Mouse (Mus musculus): ENCODE measurements at regions not wholly inside any gene's neighbourhood (a gene's known extent, or its start where the extent isn't known, plus 50 kb on each side); places are given as distances from the start of the nearest gene placed in this dataset.

DNA sequence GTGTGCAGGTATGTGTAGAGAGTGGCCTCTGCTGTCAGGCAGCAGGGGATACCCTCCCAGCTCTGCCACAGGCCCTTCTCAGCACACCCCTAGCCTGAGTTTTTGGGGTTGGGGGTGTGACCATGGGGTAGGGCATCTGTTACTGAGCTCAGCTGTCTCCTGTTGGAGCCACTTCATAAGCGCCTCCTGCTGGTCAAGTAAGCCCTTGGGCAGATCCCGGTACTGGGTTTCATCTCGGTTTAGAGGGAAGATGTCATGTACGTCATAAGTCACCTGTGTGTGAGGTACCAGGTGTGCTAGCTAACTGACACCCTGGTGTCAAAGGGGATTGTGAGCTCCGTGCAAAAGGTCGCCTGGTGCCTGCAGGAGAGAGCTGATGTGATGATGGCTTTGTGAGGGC lies 328.2 kb upstream of the Dio3 start:
- Histone ChIP-seq H3K36me3 (ENCODE audit: control insufficient read depth, insufficient read depth) (no peaks in the 10 kb centered on the region), H3K9ac (replicated peaks; ENCODE audit: low read depth, low read length) (no peak overlapping the region), H3K4me2 (ENCODE audit: low read length) (no peak overlapping the region), H3K27me3 (replicated peaks; ENCODE audit: control insufficient read depth, insufficient read depth, low read length) (no peaks in the 10 kb centered on the region), H3K4me1 (replicated peaks; ENCODE audit: control insufficient read depth, insufficient read depth, low read length) (peaks cover 13% of the 10 kb centered on the region; the same call in 1 of the 2 replicates), H3K4me3 (replicated peaks; ENCODE audit: low read length) (no peak overlapping the region), H3K27ac (ENCODE audit: low read length) (no peak overlapping the region), H3K9me3 (ENCODE audit: control insufficient read depth, low read length) (no peaks in the 10 kb centered on the region)
- ATAC-seq = no peak
- WGBS = 65% methylated on average over 6 of the region's 6 CpGs

DNA sequence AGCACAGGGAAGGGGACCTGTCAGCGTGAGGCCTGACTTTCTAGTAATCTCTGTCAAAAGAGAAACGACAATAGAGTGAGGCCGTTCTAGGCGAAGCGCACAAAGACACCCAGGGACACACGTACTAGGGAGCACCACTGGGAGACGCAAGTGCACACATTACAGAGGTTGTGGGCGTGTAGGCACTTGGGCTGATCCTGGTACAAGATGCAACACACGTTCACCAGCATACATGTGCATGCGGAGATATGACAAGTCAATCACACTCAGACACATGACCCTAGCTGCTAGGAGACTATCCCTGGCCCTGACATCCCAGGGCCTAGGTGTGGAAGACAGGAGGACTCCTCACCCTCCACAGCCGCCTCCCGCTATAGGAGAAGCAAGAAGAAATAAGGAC lies 327.4 kb upstream of the Dio3 start:
- H3K36me3 ChIP-seq (ENCODE audit: control insufficient read depth, insufficient read depth) = no peaks in the 10 kb centered on the region
- no peaks in the 10 kb centered on the region for H3K27me3 ChIP-seq (replicated peaks; ENCODE audit: control insufficient read depth, insufficient read depth, low read length)
- H3K4me3 ChIP-seq (replicated peaks; ENCODE audit: low read length) = no peak overlapping the region
- no peak overlapping the region for H3K9ac ChIP-seq (replicated peaks; ENCODE audit: low read depth, low read length)
- H3K4me1 ChIP-seq (replicated peaks; ENCODE audit: control insufficient read depth, insufficient read depth, low read length) = peaks cover 13% of the 10 kb centered on the region; the same call in 1 of the 2 replicates
- ATAC-seq = no peak
- H3K4me2 ChIP-seq (ENCODE audit: low read length) = no peak overlapping the region
- 81% methylated on average over 12 of the region's 12 CpGs for WGBS
- no peak overlapping the region for H3K27ac ChIP-seq (ENCODE audit: low read length)
- no peaks in the 10 kb centered on the region for H3K9me3 ChIP-seq (ENCODE audit: control insufficient read depth, low read length)

DNA sequence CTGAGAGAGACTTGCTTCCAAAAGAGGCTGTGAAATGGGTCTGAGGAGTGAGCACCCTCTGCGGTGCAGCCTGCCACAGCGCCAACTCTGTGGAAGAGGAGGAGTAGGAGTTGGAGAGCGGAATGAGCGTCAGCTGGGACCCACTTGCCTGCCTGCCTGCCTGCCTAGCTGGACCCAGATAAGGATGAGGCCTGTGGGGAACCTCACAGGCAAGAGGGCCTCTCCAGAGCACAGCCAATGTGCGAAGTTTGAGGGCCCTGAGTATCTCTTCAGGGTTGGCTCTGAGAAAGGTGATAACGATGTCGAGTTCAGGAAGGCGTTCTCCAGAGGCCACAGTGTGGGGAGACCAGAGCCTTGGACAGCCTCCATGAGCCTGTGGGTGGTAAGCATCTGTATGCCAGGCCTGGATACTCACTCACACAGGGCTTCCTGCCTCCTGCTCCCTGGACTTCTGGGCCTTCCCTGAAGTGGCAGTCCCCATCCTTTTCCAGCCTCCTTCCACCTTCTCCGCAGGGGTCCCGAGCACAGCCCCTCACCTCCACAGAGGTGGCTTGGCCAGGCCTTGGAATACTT lies 326.9 kb upstream of the Dio3 start:
- Histone ChIP-seq H3K27ac (ENCODE audit: low read length) (no peak overlapping the region), H3K4me2 (ENCODE audit: low read length) (no peak overlapping the region), H3K27me3 (replicated peaks; ENCODE audit: control insufficient read depth, insufficient read depth, low read length) (no peaks in the 10 kb centered on the region), H3K9me3 (ENCODE audit: control insufficient read depth, low read length) (no peaks in the 10 kb centered on the region), H3K36me3 (ENCODE audit: control insufficient read depth, insufficient read depth) (no peaks in the 10 kb centered on the region), H3K4me3 (replicated peaks; ENCODE audit: low read length) (no peak overlapping the region), H3K9ac (replicated peaks; ENCODE audit: low read depth, low read length) (no peak overlapping the region), H3K4me1 (replicated peaks; ENCODE audit: control insufficient read depth, insufficient read depth, low read length) (peaks cover 13% of the 10 kb centered on the region; the same call in 1 of the 2 replicates)
- ATAC-seq = no peak
- WGBS = 71% methylated on average over 10 of the region's 10 CpGs

DNA sequence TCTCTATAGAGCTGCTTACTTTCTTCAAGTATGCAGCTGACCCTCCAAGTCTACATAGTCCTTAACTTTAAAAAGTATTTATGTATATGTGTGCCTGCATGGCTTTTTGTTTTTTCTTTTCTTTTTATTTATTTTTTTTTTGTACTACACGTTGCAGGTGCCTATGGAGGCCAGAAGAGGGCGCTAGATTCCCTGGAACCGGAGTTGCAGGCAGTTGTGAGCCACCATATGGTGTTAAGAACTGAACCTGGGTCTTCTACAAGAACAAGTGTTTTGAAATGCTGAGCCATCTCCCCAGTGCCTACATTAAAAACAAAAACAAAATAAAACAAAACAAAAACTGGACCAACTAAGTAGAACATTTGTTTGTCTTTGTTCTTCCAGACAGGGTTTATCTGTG lies 325.9 kb upstream of the Dio3 start:
- 64% methylated on average over 3 of the region's 3 CpGs for WGBS

DNA sequence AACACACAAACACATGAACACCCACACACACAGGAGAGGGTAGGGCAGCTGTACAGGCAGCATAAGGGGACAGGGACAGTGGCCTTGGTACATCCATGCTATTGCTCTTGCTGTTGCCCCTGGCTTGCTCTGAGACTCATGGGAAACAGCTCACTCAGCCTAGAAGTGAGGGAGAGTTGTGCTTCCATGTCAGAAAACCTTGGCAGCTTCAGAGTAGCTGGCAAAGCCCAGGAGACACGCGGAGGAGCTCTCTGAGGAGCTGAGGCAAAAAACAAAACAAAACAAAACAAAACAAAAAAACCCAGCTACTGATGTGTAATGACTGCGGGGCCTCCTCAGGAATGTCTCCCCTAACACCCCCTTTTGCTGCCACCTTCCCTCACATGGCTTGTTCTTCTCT lies 321.6 kb upstream of the Dio3 start:
- Histone ChIP-seq H3K27me3 (replicated peaks; ENCODE audit: control insufficient read depth, insufficient read depth, low read length) (no peaks in the 10 kb centered on the region), H3K9me3 (ENCODE audit: control insufficient read depth, low read length) (no peaks in the 10 kb centered on the region), H3K9ac (replicated peaks; ENCODE audit: low read depth, low read length) (no peak overlapping the region), H3K4me2 (ENCODE audit: low read length) (no peak overlapping the region), H3K36me3 (ENCODE audit: control insufficient read depth, insufficient read depth) (no peaks in the 10 kb centered on the region), H3K4me1 (replicated peaks; ENCODE audit: control insufficient read depth, insufficient read depth, low read length) (no peaks in the 10 kb centered on the region), H3K4me3 (replicated peaks; ENCODE audit: low read length) (no peak overlapping the region), H3K27ac (ENCODE audit: low read length) (no peak overlapping the region)
- WGBS = 36% methylated on average over 3 of the region's 3 CpGs
- no peak for ATAC-seq

More for the DNA sequence above, 325.9 kb upstream of the Dio3 start:
- no peaks in the 10 kb centered on the region for H3K27me3 ChIP-seq (replicated peaks; ENCODE audit: control insufficient read depth, insufficient read depth, low read length)
- ATAC-seq = no peak
- H3K4me3 ChIP-seq (replicated peaks; ENCODE audit: low read length) = no peak overlapping the region
- no peak overlapping the region for H3K27ac ChIP-seq (ENCODE audit: low read length)
- no peak overlapping the region for H3K4me2 ChIP-seq (ENCODE audit: low read length)
- no peaks in the 10 kb centered on the region for H3K9me3 ChIP-seq (ENCODE audit: control insufficient read depth, low read length)
- H3K4me1 ChIP-seq (replicated peaks; ENCODE audit: control insufficient read depth, insufficient read depth, low read length) = peaks cover 13% of the 10 kb centered on the region; the same call in 1 of the 2 replicates
- H3K9ac ChIP-seq (replicated peaks; ENCODE audit: low read depth, low read length) = no peak overlapping the region
- H3K36me3 ChIP-seq (ENCODE audit: control insufficient read depth, insufficient read depth) = no peaks in the 10 kb centered on the region

DNA sequence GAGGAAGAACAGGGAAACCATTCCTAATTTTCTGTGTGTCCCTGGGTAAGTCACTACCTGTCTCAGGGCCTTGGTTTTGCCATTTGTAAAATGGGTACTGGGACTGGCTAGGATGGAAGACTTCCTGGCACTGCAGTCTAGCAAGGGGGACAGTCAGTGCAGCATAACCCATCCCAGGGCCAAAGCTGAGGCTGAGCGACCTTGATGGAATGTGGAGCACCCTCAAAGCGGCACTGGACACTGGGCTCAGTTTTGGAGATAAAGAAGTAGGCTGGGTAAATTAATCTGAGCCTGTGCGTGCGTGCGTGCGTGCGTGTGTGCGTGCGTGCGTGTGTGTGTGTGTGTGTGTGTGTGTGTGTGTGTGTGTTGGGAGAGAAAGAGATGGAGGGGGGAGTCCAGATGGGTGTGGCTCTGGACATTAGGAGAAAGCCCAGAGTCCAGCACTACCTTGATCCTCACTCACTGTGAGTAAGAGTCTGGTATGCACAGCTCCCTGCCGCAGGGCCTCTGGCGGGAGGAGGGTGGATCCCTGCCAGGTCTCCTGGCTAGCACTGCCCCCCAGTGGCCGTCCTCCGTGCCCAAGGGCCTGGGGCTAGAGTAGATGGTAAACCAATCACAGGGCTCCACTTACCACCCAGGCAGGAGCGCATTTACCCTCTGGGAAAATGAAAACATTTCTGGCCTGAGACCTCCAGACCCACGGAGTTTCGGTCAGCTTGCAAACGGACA lies 320.3 kb upstream of the Dio3 start:
- peak; percentile 88 for ATAC-seq
- H3K9me3 ChIP-seq (ENCODE audit: control insufficient read depth, low read length) = no peaks in the 10 kb centered on the region
- no peaks in the 10 kb centered on the region for H3K36me3 ChIP-seq (ENCODE audit: control insufficient read depth, insufficient read depth)
- no peak overlapping the region for H3K4me3 ChIP-seq (replicated peaks; ENCODE audit: low read length)
- H3K27me3 ChIP-seq (replicated peaks; ENCODE audit: control insufficient read depth, insufficient read depth, low read length) = no peaks in the 10 kb centered on the region
- no peaks in the 10 kb centered on the region for H3K4me1 ChIP-seq (replicated peaks; ENCODE audit: control insufficient read depth, insufficient read depth, low read length)
- 45% methylated on average over 18 of the region's 18 CpGs for WGBS
- no peak overlapping the region for H3K27ac ChIP-seq (ENCODE audit: low read length)
- no peak overlapping the region for H3K9ac ChIP-seq (replicated peaks; ENCODE audit: low read depth, low read length)
- no peak overlapping the region for H3K4me2 ChIP-seq (ENCODE audit: low read length)

DNA sequence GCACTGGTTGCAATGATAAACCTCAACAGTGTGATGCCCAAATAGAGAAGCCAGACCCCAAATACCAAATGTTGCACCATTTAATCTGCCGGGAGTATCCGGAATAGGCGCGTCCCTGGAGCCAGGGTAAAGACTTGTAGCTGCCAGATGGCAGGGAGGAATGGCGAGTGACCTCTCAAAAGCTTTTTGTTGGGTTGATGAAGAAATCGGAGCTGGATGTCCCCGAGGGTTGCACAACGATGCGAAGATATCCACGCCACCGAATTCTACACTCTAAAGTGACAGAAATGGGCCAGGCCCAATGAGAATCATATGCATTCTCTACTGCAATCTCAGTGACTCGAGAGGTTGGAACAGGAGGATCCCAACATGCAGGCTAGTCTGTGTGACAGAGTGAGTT lies 312.1 kb upstream of the Dio3 start:
- WGBS = 88% methylated on average over 12 of the region's 12 CpGs
- H3K9me3 ChIP-seq (ENCODE audit: control insufficient read depth, low read length) = no peaks in the 10 kb centered on the region
- no peak overlapping the region for H3K27ac ChIP-seq (ENCODE audit: low read length)
- H3K4me2 ChIP-seq (ENCODE audit: low read length) = no peak overlapping the region
- H3K4me1 ChIP-seq (replicated peaks; ENCODE audit: control insufficient read depth, insufficient read depth, low read length) = no peaks in the 10 kb centered on the region
- no peak for ATAC-seq
- H3K27me3 ChIP-seq (replicated peaks; ENCODE audit: control insufficient read depth, insufficient read depth, low read length) = no peaks in the 10 kb centered on the region
- no peaks in the 10 kb centered on the region for H3K36me3 ChIP-seq (ENCODE audit: control insufficient read depth, insufficient read depth)
- no peak overlapping the region for H3K4me3 ChIP-seq (replicated peaks; ENCODE audit: low read length)
- no peak overlapping the region for H3K9ac ChIP-seq (replicated peaks; ENCODE audit: low read depth, low read length)

DNA sequence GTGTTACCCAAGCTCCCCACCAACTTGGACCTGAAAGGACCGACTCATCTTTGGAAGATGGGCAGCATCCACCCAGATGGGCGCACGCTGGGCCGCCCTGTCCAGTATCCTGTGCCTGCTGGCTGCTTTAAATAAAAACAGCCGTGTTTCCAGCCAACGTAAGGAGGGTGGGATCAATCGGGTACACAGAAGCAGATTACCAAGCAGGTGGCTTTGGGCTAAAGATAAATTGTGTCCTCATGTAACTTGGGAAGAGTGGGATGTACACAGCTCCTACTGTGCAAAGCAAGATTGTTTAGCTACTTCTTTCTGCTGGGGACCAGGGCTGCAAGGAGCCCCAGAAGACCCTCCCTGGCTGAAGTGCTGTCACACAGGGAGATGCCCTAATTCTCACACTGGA lies 310.6 kb upstream of the Dio3 start:
- WGBS = 79% methylated on average over 7 of the region's 7 CpGs
- ATAC-seq = no peak
- Histone ChIP-seq H3K36me3 (ENCODE audit: control insufficient read depth, insufficient read depth) (no peaks in the 10 kb centered on the region), H3K27me3 (replicated peaks; ENCODE audit: control insufficient read depth, insufficient read depth, low read length) (no peaks in the 10 kb centered on the region), H3K4me1 (replicated peaks; ENCODE audit: control insufficient read depth, insufficient read depth, low read length) (no peaks in the 10 kb centered on the region), H3K27ac (ENCODE audit: low read length) (no peak overlapping the region), H3K9ac (replicated peaks; ENCODE audit: low read depth, low read length) (no peak overlapping the region), H3K4me2 (ENCODE audit: low read length) (no peak overlapping the region), H3K9me3 (ENCODE audit: control insufficient read depth, low read length) (no peaks in the 10 kb centered on the region), H3K4me3 (replicated peaks; ENCODE audit: low read length) (no peak overlapping the region)

DNA sequence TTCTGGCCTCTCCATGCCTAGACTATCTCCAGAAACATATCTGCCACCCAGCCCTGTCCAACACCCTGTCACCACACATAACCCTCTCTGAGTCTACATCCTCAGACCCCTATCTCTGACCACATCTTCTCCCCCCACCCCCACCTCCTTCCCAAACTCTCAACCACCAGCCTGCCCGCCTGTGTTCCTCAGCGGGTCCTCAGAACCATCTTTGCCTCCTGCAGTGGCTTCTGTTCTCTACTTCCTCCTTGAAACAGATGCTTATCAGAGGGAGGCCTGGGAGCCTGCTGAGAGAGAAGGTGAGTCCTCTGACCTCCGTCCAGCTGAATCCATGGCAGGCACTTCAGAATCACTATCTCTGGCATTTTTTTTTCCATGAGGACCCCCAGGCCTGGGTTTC lies 307.4 kb upstream of the Dio3 start:
- Histone ChIP-seq H3K4me3 (replicated peaks; ENCODE audit: low read length) (no peak overlapping the region), H3K36me3 (ENCODE audit: control insufficient read depth, insufficient read depth) (no peaks in the 10 kb centered on the region), H3K4me2 (ENCODE audit: low read length) (no peak overlapping the region), H3K27me3 (replicated peaks; ENCODE audit: control insufficient read depth, insufficient read depth, low read length) (no peaks in the 10 kb centered on the region), H3K27ac (ENCODE audit: low read length) (no peak overlapping the region), H3K4me1 (replicated peaks; ENCODE audit: control insufficient read depth, insufficient read depth, low read length) (peaks cover 7% of the 10 kb centered on the region), H3K9me3 (ENCODE audit: control insufficient read depth, low read length) (no peaks in the 10 kb centered on the region), H3K9ac (replicated peaks; ENCODE audit: low read depth, low read length) (no peak overlapping the region)
- WGBS = 72% methylated on average over 3 of the region's 3 CpGs
- no peak for ATAC-seq
